Mouse (Mus musculus) bone marrow, adult 2 months (tissue): ENCODE data around the gene Sphk2. TPM values are rescaled to one million over a fixed set of nuclear protein-coding genes. Genes with fewer than 3 reads are reported as not detected.

ENCODE experiments used
- H3K27ac ChIP-seq: fragments of 200-500 bp; 2 replicates; pipeline ENCODE4 v1.5.1; 2012; ENCODE audit warnings: low read depth, mild to moderate bottlenecking, control low read depth, inconsistent platforms, low read length; ENCODE audit not compliant: control insufficient read depth, poor library complexity, insufficient read depth
- H3K4me1 ChIP-seq: fragments of 200-500 bp; 2 replicates; pipeline ENCODE4 v1.6.1; 2011; ENCODE audit warnings: low read length; ENCODE audit not compliant: control insufficient read depth, insufficient read depth
- H3K4me3 ChIP-seq: fragments of 200-500 bp; replicated peaks from 2 replicates; pipeline ENCODE3; 2011; ENCODE audit warnings: mild to moderate bottlenecking, low read depth, low read length, control low read depth; ENCODE audit not compliant: control insufficient read depth
- CTCF ChIP-seq: fragments of 200-500 bp; IDR thresholded peaks from 2 replicates; pipeline ENCODE4 v1.5.1; 2011; ENCODE audit warnings: low read length, control low read depth; ENCODE audit not compliant: control insufficient read depth, insufficient read depth
- POLR2A ChIP-seq: fragments of 200-500 bp; IDR thresholded peaks from 2 replicates; pipeline ENCODE4 v1.6.1; 2011; ENCODE audit warnings: low read depth, mild to moderate bottlenecking, control low read depth, low read length, borderline replicate concordance; ENCODE audit not compliant: control insufficient read depth
- WGBS: fragments of 180-500 bp; shearing (Covaris S2); methylation state at CpG from one replicate; pipeline ENCODE4 v1.1.7; 2018; 5-methylcytosine and 5-hydroxymethylcytosine counted together
- polyA plus RNA-seq: library from polyadenylated mRNA; stranded (reverse); fragments of >200 nt; gene quantifications from 2 replicates; pipeline ENCODE4 v1.2.4, GENCODE M21; 2011; ENCODE audit warnings: low replicate concordance; ENCODE audit not compliant: missing spikeins, insufficient read depth, insufficient read length

Gene Sphk2
- polyA plus RNA-seq, 1 experiment = 24.4 TPM

- Histone ChIP-seq H3K4me3 (peak overlapping the region; percentile 63), H3K27ac (peak overlapping the region; percentile 77), H3K4me1 (peaks cover 11% of the 10 kb centered on the region)
- WGBS = under 1% methylated on average over 45 of the region's 45 CpGs
- TF ChIP-seq CTCF (no peak), POLR2A (peak; percentile 40; the same call in 1 of the 2 replicates)
Measured at GRCm38 (mm10) chr7:45706721-45707241, 11.0 kb downstream of the Sphk2 start.

GRCm38 (mm10) chr7:45705873-45706281 is 11.9 kb downstream of the Sphk2 start:
- H3K4me3 ChIP-seq = peak overlapping the region; percentile 60
- peaks cover 11% of the 10 kb centered on the region for H3K4me1 ChIP-seq
- peak overlapping the region; percentile 48 for H3K27ac ChIP-seq
- TF ChIP-seq CTCF (no peak), POLR2A (no peak)
- whole genome bisulfite sequencing = 0% methylated on average over 7 of the region's 7 CpGs

- Histone ChIP-seq H3K4me1 (peaks cover 11% of the 10 kb centered on the region), H3K4me3 (peak overlapping the region; percentile 60), H3K27ac (peak overlapping the region; percentile 48)
- TF ChIP-seq POLR2A = no peak
- no peak for TF ChIP-seq CTCF
- WGBS = under 1% methylated on average over 21 of the region's 21 CpGs
Measured at GRCm38 (mm10) chr7:45705443-45705864, 12.3 kb downstream of the Sphk2 start.

GRCm38 (mm10) chr7:45704730-45705442 is 12.9 kb downstream of the Sphk2 start, which contains the start of gene Dbp:
Gene Dbp (plus strand): TSS chr7:45705088.
- H3K4me1 ChIP-seq = peaks cover 11% of the 10 kb centered on the region

GRCm38 (mm10) chr7:45704046-45704559 is 13.7 kb downstream of the Sphk2 start:
- Histone ChIP-seq H3K4me3 (peak overlapping the region; percentile 10), H3K27ac (peak overlapping the region; percentile 35; the same call in 1 of the 2 replicates), H3K4me1 (peaks cover 10% of the 10 kb centered on the region)
- TF ChIP-seq POLR2A = no peak
- no peak for TF ChIP-seq CTCF
- WGBS = 1% methylated on average over 13 of the region's 13 CpGs

More at GRCm38 (mm10) chr7:45704730-45705442, 12.9 kb downstream of the Sphk2 start, which contains the start of gene Dbp:
- Histone ChIP-seq H3K27ac (peak within 1 kb of the TSS; percentile 48), H3K4me3 (peak within 1 kb of the TSS; percentile 60)
- TF ChIP-seq POLR2A (no peak), CTCF (no peak)
- WGBS = under 1% methylated on average over 36 of the region's 36 CpGs

- no peak for TF ChIP-seq POLR2A
- no peak for TF ChIP-seq CTCF
- peaks cover 8% of the 10 kb centered on the region for H3K4me1 ChIP-seq
- 44% methylated on average over 12 of the region's 12 CpGs for WGBS
- no peak overlapping the region for H3K27ac ChIP-seq
- no peak overlapping the region for H3K4me3 ChIP-seq
Measured at GRCm38 (mm10) chr7:45703521-45704033, 14.2 kb downstream of the Sphk2 start.

- H3K4me3 ChIP-seq = no peak overlapping the region
- 89% methylated on average over 17 of the region's 17 CpGs for WGBS
- H3K4me1 ChIP-seq = peaks cover 2% of the 10 kb centered on the region; the same call in 1 of the 2 replicates
- no peak overlapping the region for H3K27ac ChIP-seq
- TF ChIP-seq POLR2A = no peak
- TF ChIP-seq CTCF = no peak
Measured at GRCm38 (mm10) chr7:45702809-45703520, 14.8 kb downstream of the Sphk2 start.
